Mouse (Mus musculus): Measurements from ENCODE around the gene Cfap54.

DNA sequence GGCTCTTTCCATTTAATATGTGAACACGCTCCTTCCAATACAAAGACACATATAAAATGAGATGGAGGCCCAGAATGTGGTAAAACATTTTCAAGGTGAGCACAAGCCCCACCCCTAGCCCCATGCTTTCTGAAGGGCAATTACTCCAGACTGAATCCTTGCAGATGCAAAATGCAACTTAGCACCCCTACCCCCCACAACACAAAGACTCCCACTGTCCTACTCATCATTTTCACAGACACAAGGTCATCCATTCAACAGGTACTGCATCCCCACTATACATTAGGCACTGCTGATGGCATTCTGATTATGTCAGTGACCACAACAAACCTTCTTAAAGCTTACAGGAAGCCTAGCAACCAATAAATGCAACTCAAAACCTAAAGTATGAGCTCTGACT, 131.4 kb downstream of the Cfap54 start:
- TF ChIP-seq CTCF (IDR thresholded peaks at IDR 0.05; ENCODE audit: borderline replicate concordance, insufficient read depth, low read length) (no peak), POLR2A (IDR thresholded peaks at IDR 0.05; ENCODE audit: low read depth, low read length) (no peak)
